Mouse (Mus musculus) small intestine, adult 2 months (tissue): ENCODE results near the gene Mrps36.

Source experiments
- CTCF ChIP-seq: fragments of 200-500 bp; IDR thresholded peaks from 2 replicates; pipeline ENCODE4 v1.5.1; 2012; ENCODE audit warnings: low read depth, mild to moderate bottlenecking, control low read depth, inconsistent platforms, low read length, moderate library complexity, mixed read lengths; ENCODE audit not compliant: insufficient replicate concordance, insufficient read length; ENCODE audit errors: extremely low read depth
- POLR2A ChIP-seq: fragments of 200-500 bp; IDR thresholded peaks from 2 replicates; pipeline ENCODE4 v1.6.1; 2012; ENCODE audit warnings: low read depth, mild to moderate bottlenecking, control low read depth, inconsistent platforms, low read length, moderate library complexity

- TF ChIP-seq CTCF (no peak), POLR2A (no peak)
Observed at GRCm38 (mm10) chr13:100725194-100725593, 19.3 kb downstream of the Mrps36 start.
